Mouse (Mus musculus): ENCODE data around the gene Afap1l2. TPM values are rescaled to one million over a fixed set of nuclear protein-coding genes. Genes with fewer than 3 reads are reported as not detected.
A peak's percentile ranks its signal among the peaks of the same experiment; 100 is the strongest.

The Afap1l2 gene
- polyA plus RNA-seq, 1 experiment from 2014 or later = 17.3 TPM

GRCm38 (mm10) chr19:56929392-56929791 lies 78.6 kb downstream of the Afap1l2 start:
- WGBS = 84% methylated on average over 3 of the region's 3 CpGs
- no peak overlapping the region for H3K27ac ChIP-seq
- no peak for ATAC-seq (ENCODE audit: low FRiP score, low read depth)

GRCm38 (mm10) chr19:56921744-56922143 lies 86.3 kb downstream of the Afap1l2 start:
- 78% methylated on average over 5 of the region's 5 CpGs for WGBS

More at GRCm38 (mm10) chr19:56929392-56929791, 78.6 kb downstream of the Afap1l2 start:
- Histone ChIP-seq H3K36me3 (no peaks in the 10 kb centered on the region), H3K9me3 (no peaks in the 10 kb centered on the region), H3K4me3 (no peak overlapping the region), H3K4me2 (replicated peaks) (no peak overlapping the region), H3K27me3 (replicated peaks) (no peaks in the 10 kb centered on the region), H3K9ac (no peak overlapping the region), H3K4me1 (no peaks in the 10 kb centered on the region)

GRCm38 (mm10) chr19:56920232-56920631 lies 87.8 kb downstream of the Afap1l2 start:
- 94% methylated on average over 13 of the region's 13 CpGs for whole genome bisulfite sequencing
- Histone ChIP-seq H3K36me3 (no peaks in the 10 kb centered on the region), H3K4me1 (no peaks in the 10 kb centered on the region), H3K27me3 (replicated peaks) (no peaks in the 10 kb centered on the region), H3K9me3 (no peaks in the 10 kb centered on the region), H3K9ac (no peak overlapping the region), H3K27ac (no peak overlapping the region), H3K4me3 (no peak overlapping the region), H3K4me2 (replicated peaks) (no peak overlapping the region)
- no peak for ATAC-seq (ENCODE audit: low FRiP score, low read depth)

More at GRCm38 (mm10) chr19:56921744-56922143, 86.3 kb downstream of the Afap1l2 start:
- H3K4me2 ChIP-seq (replicated peaks) = no peak overlapping the region
- no peak overlapping the region for H3K27ac ChIP-seq
- no peak overlapping the region for H3K9ac ChIP-seq
- no peaks in the 10 kb centered on the region for H3K4me1 ChIP-seq
- no peak overlapping the region for H3K4me3 ChIP-seq
- no peaks in the 10 kb centered on the region for H3K36me3 ChIP-seq
- no peaks in the 10 kb centered on the region for H3K27me3 ChIP-seq (replicated peaks)
- no peak for ATAC-seq (ENCODE audit: low FRiP score, low read depth)
- no peaks in the 10 kb centered on the region for H3K9me3 ChIP-seq

GRCm38 (mm10) chr19:56919628-56920027 lies 88.4 kb downstream of the Afap1l2 start:
- Histone ChIP-seq H3K4me3 (no peak overlapping the region), H3K9ac (no peak overlapping the region), H3K27me3 (replicated peaks) (no peaks in the 10 kb centered on the region), H3K4me1 (no peaks in the 10 kb centered on the region), H3K27ac (no peak overlapping the region), H3K36me3 (no peaks in the 10 kb centered on the region), H3K4me2 (replicated peaks) (no peak overlapping the region), H3K9me3 (0 out of 2 replicates have a peak, but pooled peaks cover 2% of the 10 kb centered on the region)
- ATAC-seq (ENCODE audit: low FRiP score, low read depth) = peak; percentile 61; the same call in 1 of the 2 replicates
- WGBS = 24% methylated on average over 7 of the region's 7 CpGs

- no peak overlapping the region for H3K4me3 ChIP-seq
Measured at GRCm38 (mm10) chr19:56915084-56915483, 92.9 kb downstream of the Afap1l2 start.

GRCm38 (mm10) chr19:56914658-56915057 lies 93.4 kb downstream of the Afap1l2 start:
- WGBS = 93% methylated on average over 3 of the region's 3 CpGs
- H3K4me3 ChIP-seq = no peak overlapping the region

More at GRCm38 (mm10) chr19:56915084-56915483, 92.9 kb downstream of the Afap1l2 start:
- H3K9ac ChIP-seq = no peak overlapping the region
- H3K4me2 ChIP-seq (replicated peaks) = no peak overlapping the region
- H3K27ac ChIP-seq = no peak overlapping the region
- ATAC-seq (ENCODE audit: low FRiP score, low read depth) = no peak
- 0 out of 2 replicates have a peak, but pooled peaks cover 5% of the 10 kb centered on the region for H3K9me3 ChIP-seq
- no peaks in the 10 kb centered on the region for H3K4me1 ChIP-seq
- WGBS = 52% methylated on average over 6 of the region's 6 CpGs
- no peaks in the 10 kb centered on the region for H3K27me3 ChIP-seq (replicated peaks)
- H3K36me3 ChIP-seq = peaks cover 3% of the 10 kb centered on the region; the same call in 1 of the 2 replicates

GRCm38 (mm10) chr19:56913761-56914160 lies 94.3 kb downstream of the Afap1l2 start:
- WGBS = 86% methylated on average over 4 of the region's 4 CpGs
- ATAC-seq (ENCODE audit: low FRiP score, low read depth) = no peak

More at GRCm38 (mm10) chr19:56914658-56915057, 93.4 kb downstream of the Afap1l2 start:
- no peak overlapping the region for H3K27ac ChIP-seq
- no peak overlapping the region for H3K4me2 ChIP-seq (replicated peaks)
- H3K4me1 ChIP-seq = no peaks in the 10 kb centered on the region
- peaks cover 3% of the 10 kb centered on the region; the same call in 1 of the 2 replicates for H3K36me3 ChIP-seq
- no peak overlapping the region for H3K9ac ChIP-seq
- 0 out of 2 replicates have a peak, but pooled peaks cover 5% of the 10 kb centered on the region for H3K9me3 ChIP-seq
- ATAC-seq (ENCODE audit: low FRiP score, low read depth) = no peak
- no peaks in the 10 kb centered on the region for H3K27me3 ChIP-seq (replicated peaks)

GRCm38 (mm10) chr19:56910561-56910960 lies 97.5 kb downstream of the Afap1l2 start:
- Histone ChIP-seq H3K9me3 (0 out of 2 replicates have a peak, but pooled peaks cover 5% of the 10 kb centered on the region), H3K27ac (no peak overlapping the region), H3K4me1 (0 out of 2 replicates have a peak, but pooled peaks cover 5% of the 10 kb centered on the region), H3K4me2 (replicated peaks) (no peak overlapping the region), H3K27me3 (replicated peaks) (no peaks in the 10 kb centered on the region), H3K4me3 (no peak overlapping the region), H3K36me3 (peaks cover 3% of the 10 kb centered on the region; the same call in 1 of the 2 replicates), H3K9ac (no peak overlapping the region)
- WGBS = 67% methylated on average over 11 of the region's 11 CpGs
- no peak for ATAC-seq (ENCODE audit: low FRiP score, low read depth)

More at GRCm38 (mm10) chr19:56913761-56914160, 94.3 kb downstream of the Afap1l2 start:
- Histone ChIP-seq H3K9me3 (0 out of 2 replicates have a peak, but pooled peaks cover 5% of the 10 kb centered on the region), H3K27me3 (replicated peaks) (no peaks in the 10 kb centered on the region), H3K4me2 (replicated peaks) (no peak overlapping the region), H3K4me1 (0 out of 2 replicates have a peak, but pooled peaks cover 3% of the 10 kb centered on the region), H3K27ac (no peak overlapping the region), H3K36me3 (peaks cover 3% of the 10 kb centered on the region; the same call in 1 of the 2 replicates), H3K4me3 (no peak overlapping the region), H3K9ac (no peak overlapping the region)

GRCm38 (mm10) chr19:56908472-56909270 lies 99.4 kb downstream of the Afap1l2 start:
- H3K36me3 ChIP-seq = peaks cover under 1% of the 10 kb centered on the region; the same call in 1 of the 2 replicates
- no peaks in the 10 kb centered on the region for H3K27me3 ChIP-seq (replicated peaks)
- H3K4me1 ChIP-seq = 0 out of 2 replicates have a peak, but pooled peaks cover 5% of the 10 kb centered on the region
- no peaks in the 10 kb centered on the region for H3K9me3 ChIP-seq
- no peak overlapping the region for H3K9ac ChIP-seq
- no peak overlapping the region for H3K27ac ChIP-seq
- no peak overlapping the region for H3K4me2 ChIP-seq (replicated peaks)
- ATAC-seq (ENCODE audit: low FRiP score, low read depth) = no peak
- 74% methylated on average over 17 of the region's 17 CpGs for WGBS
- H3K4me3 ChIP-seq = no peak overlapping the region

GRCm38 (mm10) chr19:56907850-56908249 lies 100.2 kb downstream of the Afap1l2 start:
- H3K27ac ChIP-seq = no peak overlapping the region
- WGBS = 43% methylated on average over 3 of the region's 3 CpGs
- no peak overlapping the region for H3K4me3 ChIP-seq
- no peak overlapping the region for H3K9ac ChIP-seq
- H3K4me1 ChIP-seq = peaks cover 5% of the 10 kb centered on the region; the same call in 1 of the 2 replicates
- H3K36me3 ChIP-seq = no peaks in the 10 kb centered on the region
- no peak for ATAC-seq (ENCODE audit: low FRiP score, low read depth)
- H3K4me2 ChIP-seq (replicated peaks) = no peak overlapping the region
- H3K9me3 ChIP-seq = no peaks in the 10 kb centered on the region
- no peaks in the 10 kb centered on the region for H3K27me3 ChIP-seq (replicated peaks)

GRCm38 (mm10) chr19:56905395-56905794 lies 102.6 kb downstream of the Afap1l2 start:
- Histone ChIP-seq H3K4me2 (replicated peaks) (no peak overlapping the region), H3K27me3 (replicated peaks) (no peaks in the 10 kb centered on the region), H3K9ac (no peak overlapping the region), H3K9me3 (no peaks in the 10 kb centered on the region), H3K27ac (no peak overlapping the region), H3K4me1 (peaks cover 5% of the 10 kb centered on the region; the same call in 1 of the 2 replicates), H3K36me3 (no peaks in the 10 kb centered on the region), H3K4me3 (no peak overlapping the region)
- 87% methylated on average over 7 of the region's 7 CpGs for WGBS
- no peak for ATAC-seq (ENCODE audit: low FRiP score, low read depth)

- no peak overlapping the region for H3K4me3 ChIP-seq
- peaks cover 5% of the 10 kb centered on the region; the same call in 1 of the 2 replicates for H3K4me1 ChIP-seq
- H3K36me3 ChIP-seq = no peaks in the 10 kb centered on the region
- H3K9me3 ChIP-seq = no peaks in the 10 kb centered on the region
- H3K4me2 ChIP-seq (replicated peaks) = no peak overlapping the region
- 82% methylated on average over 3 of the region's 3 CpGs for WGBS
- no peak for ATAC-seq (ENCODE audit: low FRiP score, low read depth)
- no peak overlapping the region for H3K9ac ChIP-seq
- H3K27ac ChIP-seq = no peak overlapping the region
- H3K27me3 ChIP-seq (replicated peaks) = no peaks in the 10 kb centered on the region
Measured at GRCm38 (mm10) chr19:56904095-56904494, 103.9 kb downstream of the Afap1l2 start.

Measured in neural tube, embryonic 12.5 days (tissue).